Mouse (Mus musculus): ENCODE data around the gene Hoxd8. TPM values are rescaled to one million over a fixed set of nuclear protein-coding genes. Genes with fewer than 3 reads are reported as not detected.

Gene Hoxd8
- total RNA-seq, 2 experiments from 2014 or later = not detected

GRCm38 (mm10) chr2:74711721-74712621 is 7.6 kb downstream of the Hoxd8 start, which contains the start of the genes Hoxd3 and Hoxd4:
Hoxd3 (plus strand) TSS chr2:74711927.
Hoxd4 (plus strand) TSS chr2:74711929.
- no peak for DNase-seq (ENCODE audit: extremely low spot score in 1 of 2, low spot score in 1 of 2)

- no peak for DNase-seq (ENCODE audit: extremely low spot score in 1 of 2, low spot score in 1 of 2)
These were observed 9.1 kb downstream of the Hoxd8 start for GRCm38 (mm10) chr2:74713239-74714150.

DNA sequence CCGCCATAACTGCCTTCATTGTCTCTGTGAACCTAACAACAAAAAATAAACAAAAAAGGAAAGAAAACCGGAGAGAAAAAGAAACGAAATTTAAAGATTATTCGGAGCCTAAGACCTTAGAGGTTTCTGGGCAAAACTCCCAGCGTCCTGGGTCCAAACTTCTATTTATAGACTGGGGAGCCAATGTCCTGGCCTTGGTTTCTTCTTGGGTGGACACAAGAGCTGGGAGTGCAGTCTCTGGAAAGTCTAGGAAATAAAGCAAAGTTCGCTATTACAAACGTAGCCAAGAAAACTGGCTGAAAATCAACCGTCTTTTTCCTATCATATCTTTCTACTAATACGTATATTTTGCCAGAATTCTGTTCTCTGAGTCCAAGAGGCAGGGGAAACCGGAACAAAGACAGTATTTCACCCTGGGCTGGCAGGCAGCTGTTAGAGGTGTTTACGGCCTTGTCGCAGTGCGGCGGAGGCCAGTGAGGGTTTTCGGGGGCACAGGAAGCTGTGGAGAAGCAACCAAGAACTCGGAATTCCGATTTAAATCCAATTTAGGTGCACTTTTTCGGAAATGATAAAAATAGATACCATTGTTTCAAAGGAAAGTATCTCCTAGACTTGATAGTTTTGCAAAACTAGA is 9.9 kb downstream of the Hoxd8 start:
- DNase-seq (ENCODE audit: extremely low spot score in 1 of 2, low spot score in 1 of 2) = no peak

DNA sequence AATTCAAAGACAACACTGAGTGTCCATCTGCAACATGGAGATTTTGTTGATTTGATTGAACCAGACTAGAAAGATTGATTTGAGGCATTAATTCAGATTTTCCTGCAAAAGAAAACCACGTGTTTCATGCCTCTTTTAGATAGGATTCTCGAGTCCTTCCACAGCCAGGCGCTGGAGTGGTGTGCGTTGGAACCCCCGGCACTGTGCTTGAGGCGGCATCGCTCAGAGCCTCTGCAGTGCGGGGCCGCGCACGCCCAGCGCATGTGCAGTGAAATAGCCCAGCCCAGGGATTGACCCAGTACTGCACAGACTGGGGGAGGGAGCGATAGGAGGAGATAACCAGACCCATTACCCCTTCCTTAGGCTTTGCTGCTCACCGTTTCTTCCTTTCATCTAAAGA is 10.5 kb downstream of the Hoxd8 start:
- no peak for DNase-seq (ENCODE audit: extremely low spot score in 1 of 2, low spot score in 1 of 2)

- peak; percentile 64 to 90 for DNase-seq (ENCODE audit: extremely low spot score in 1 of 2, low spot score in 1 of 2)
These were observed 11.3 kb downstream of the Hoxd8 start for GRCm38 (mm10) chr2:74715504-74716241.

GRCm38 (mm10) chr2:74720384-74720783 is 16.0 kb downstream of the Hoxd8 start:
- DNase-seq (ENCODE audit: extremely low spot score in 1 of 2, low spot score in 1 of 2) = no peak

GRCm38 (mm10) chr2:74720955-74721491 is 16.6 kb downstream of the Hoxd8 start:
- DNase-seq (ENCODE audit: extremely low spot score in 1 of 2, low spot score in 1 of 2) = no peak

DNA sequence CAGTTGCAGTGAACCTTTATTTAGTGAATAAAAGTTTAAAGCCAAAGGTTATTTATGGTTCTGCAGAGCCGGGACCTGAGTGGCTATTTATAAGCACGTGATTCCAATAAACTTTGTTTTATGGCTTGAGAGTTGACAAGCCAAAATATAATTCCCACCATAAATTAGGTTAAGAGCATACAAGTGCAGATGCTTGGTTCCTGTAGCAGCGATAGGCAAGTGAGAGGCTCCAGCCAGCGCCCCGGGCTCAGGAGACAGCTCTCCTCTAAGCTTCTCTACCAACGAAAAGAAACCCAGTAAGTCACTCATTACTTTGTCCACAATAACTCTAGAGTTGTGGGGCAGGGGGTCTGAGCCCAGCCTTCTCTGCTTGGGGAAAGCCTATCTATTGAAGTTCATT is 17.5 kb downstream of the Hoxd8 start:
- DNase-seq (ENCODE audit: extremely low spot score in 1 of 2, low spot score in 1 of 2) = no peak

DNA sequence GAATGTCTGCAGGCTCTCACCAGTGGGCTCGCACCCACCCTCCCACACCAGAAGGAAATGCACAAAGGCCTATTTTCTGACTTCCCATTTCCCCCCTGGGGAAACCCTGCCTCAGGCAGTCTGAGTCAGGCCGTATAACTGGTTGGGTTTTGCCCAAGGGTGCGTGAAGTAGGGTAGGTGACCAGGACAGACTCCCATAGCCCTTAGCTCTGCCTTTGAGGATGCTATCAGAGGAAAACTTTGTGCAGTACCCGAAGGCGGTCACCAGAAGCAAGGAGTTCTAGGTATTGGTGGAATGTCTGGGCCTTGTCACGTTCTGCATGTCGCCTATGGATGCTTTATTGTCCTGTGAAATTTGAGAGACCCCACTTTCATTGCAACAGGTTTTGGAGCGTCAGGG is 18.5 kb downstream of the Hoxd8 start:
- no peak for DNase-seq (ENCODE audit: extremely low spot score in 1 of 2, low spot score in 1 of 2)

DNA sequence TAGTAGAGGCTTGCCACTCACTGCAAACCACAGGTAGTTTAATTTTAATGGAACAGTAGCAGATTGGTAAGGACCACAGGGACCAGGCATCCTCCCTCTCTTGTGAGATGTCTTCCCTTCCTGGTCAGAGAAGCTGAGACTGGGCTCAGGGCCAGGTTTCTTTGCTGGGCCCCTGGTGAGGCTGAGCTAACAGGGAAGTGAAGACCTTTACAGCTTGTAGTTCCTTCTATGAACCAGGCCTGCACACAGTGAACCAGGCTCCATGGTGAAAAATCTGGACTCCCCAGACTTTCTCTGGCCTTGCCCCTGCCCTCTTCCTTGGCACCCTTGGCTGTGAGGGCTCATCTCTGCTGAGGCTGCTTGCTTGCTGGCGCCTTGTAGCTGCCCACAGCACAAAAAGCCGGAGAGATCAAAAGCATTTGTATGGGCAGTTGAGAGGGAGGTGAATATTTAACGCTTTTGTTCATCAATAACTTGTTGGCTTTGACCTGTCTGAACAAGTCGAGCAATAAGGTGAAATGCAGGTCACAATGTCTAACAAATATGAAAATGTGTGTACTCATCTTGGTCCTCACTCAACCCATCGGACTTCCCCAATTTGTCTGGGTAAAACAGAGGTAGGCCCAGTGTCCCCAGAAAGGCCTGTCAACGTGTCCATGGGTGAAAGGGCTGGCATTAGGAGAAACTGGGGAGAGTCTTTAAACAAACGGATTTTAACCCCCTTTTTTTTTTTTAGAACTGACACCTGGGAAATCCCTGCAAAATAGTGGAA is 20.0 kb downstream of the Hoxd8 start:
- DNase-seq (ENCODE audit: extremely low spot score in 1 of 2, low spot score in 1 of 2) = no peak

DNA sequence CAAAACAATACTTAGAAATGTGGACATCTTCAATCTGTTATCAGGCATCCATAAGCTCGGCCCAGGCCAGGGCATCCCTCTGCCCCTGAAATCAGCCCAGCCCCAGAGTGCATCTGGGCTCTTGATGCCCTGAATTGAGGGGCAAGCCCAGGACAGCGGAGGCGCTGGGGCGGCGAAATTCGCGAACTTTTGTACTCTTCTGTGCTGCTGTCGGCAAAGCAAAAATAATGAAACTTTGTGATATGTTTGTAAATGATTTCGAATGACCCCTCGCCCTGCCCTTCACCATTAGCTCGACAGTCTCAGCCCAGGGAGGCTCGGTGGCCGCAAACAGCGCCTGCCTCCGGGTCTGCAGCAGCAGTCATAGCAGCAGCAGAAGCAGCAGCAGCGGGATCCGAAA is 20.8 kb downstream of the Hoxd8 start:
- DNase-seq (ENCODE audit: extremely low spot score in 1 of 2, low spot score in 1 of 2) = no peak

DNA sequence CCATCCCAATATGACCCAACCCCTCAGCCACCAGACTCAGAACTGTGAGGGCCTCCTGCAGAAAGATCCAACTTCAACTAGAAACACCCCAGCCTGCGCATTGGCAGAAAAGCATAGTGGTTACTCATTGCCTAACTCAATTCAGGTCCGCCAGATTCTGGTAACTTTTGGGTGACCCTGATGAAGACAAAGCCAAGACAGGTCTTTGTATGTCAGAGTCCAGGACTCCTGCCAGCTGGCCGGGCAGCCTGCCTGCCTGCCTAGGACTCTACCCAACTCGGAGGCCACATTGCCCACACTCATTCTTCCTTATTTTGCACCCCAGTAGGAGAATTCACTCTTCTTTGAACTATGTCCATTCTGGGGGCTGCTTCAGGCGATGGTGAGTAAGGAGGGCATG is 22.1 kb downstream of the Hoxd8 start, which contains the start of gene Gm28230:
Gene Gm28230, plus strand, starts transcription at position 178 of the 400 bp plus-strand sequence.
- DNase-seq (ENCODE audit: extremely low spot score in 1 of 2, low spot score in 1 of 2) = no peak

- no peak for DNase-seq (ENCODE audit: extremely low spot score in 1 of 2, low spot score in 1 of 2)
These were observed 22.7 kb downstream of the Hoxd8 start for GRCm38 (mm10) chr2:74726973-74727639.

- DNase-seq (ENCODE audit: extremely low spot score in 1 of 2, low spot score in 1 of 2) = no peak
These were observed 23.4 kb downstream of the Hoxd8 start for GRCm38 (mm10) chr2:74727640-74728302.

GRCm38 (mm10) chr2:74728303-74728680 is 23.9 kb downstream of the Hoxd8 start:
- DNase-seq (ENCODE audit: extremely low spot score in 1 of 2, low spot score in 1 of 2) = no peak

- DNase-seq (ENCODE audit: extremely low spot score in 1 of 2, low spot score in 1 of 2) = no peak
These were observed 25.9 kb downstream of the Hoxd8 start for GRCm38 (mm10) chr2:74730331-74730730.

DNA sequence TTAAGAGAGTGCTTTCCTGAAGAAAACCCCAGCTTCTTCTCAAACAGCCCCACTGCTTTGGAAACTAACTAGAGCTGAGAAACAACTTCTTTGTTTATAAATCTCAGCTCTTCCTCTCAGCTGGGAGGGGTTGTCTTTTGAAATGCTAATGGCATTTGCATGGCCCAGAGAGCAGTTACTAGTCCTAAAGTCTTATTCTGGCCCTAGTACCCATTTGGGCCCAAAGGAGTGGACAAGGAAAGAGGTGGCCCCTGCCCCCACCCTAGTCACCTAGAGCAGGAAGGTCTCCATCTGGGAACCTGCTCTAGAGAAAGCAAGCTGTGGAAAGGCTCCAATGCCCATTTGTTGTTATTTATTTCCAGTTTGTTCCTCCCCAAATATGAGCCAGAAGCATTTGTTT is 26.6 kb downstream of the Hoxd8 start:
- DNase-seq (ENCODE audit: extremely low spot score in 1 of 2, low spot score in 1 of 2) = no peak

All from layer of hippocampus, postnatal 25 days (tissue).